Mouse (Mus musculus) urinary bladder, adult 2 months (tissue): ENCODE data around the gene Trpt1. TPM values are rescaled to one million over a fixed set of nuclear protein-coding genes. Genes with fewer than 3 reads are reported as not detected.
A peak's percentile ranks its signal among the peaks of the same experiment; 100 is the strongest.

Experiments
- DNase-seq: peaks from one replicate; pipeline ENCODE4 v3.0.0; 2022; ENCODE audit warnings: low spot score
- polyA plus RNA-seq: library from polyadenylated mRNA; depleted of rRNA; stranded (reverse); fragments of >200 nt; gene quantifications from 2 replicates; pipeline ENCODE4 v1.2.3, GENCODE M21; 2012

The Trpt1 gene
- polyA plus RNA-seq, 1 experiment = 28.4 TPM

DNA sequence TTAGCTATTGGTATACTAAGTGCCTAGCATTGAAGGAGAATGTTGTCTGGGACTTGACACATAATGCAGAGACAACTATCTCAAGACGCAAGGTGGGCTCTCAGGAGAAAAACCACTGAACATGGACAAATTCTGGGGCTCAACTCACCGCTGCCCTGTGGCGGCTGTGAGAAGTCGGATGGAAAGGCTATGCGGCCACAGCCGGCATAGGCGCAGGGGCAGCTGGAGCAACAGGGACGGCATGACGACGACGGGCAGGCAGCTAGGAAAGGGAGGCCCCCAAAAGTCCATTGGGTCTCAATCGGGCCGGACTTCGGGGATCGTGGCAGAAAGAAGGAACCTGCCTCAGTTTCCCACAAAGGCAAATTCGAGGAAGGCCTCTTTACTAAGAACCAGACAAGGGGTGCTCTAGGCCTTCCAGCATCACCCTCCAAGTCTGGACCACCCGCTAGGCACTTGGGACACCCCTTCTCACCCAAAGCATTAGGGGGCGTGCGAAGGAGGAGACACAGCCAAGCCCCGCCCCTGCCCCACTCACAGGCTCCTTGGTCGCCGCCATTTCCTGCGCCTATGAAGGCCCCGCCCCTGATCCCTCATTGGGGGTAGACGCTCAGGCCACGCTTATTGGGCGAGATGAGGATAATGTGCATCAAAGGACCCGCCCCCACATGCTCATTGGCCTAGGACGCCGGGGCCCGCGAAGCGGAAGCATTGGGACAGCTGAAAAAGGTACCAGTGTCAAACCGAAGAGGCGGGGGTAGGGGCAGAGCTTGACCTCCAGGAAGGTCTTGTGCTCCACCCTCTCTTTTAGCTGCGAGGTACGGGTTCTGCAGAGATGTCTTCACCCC lies 3.7 kb upstream of the Trpt1 start, which contains the start of gene Dnajc4:
TSS of gene Dnajc4 (minus strand) at position 562 of the 848 bp plus-strand sequence.
- DNase-seq = peak; percentile 80

DNA sequence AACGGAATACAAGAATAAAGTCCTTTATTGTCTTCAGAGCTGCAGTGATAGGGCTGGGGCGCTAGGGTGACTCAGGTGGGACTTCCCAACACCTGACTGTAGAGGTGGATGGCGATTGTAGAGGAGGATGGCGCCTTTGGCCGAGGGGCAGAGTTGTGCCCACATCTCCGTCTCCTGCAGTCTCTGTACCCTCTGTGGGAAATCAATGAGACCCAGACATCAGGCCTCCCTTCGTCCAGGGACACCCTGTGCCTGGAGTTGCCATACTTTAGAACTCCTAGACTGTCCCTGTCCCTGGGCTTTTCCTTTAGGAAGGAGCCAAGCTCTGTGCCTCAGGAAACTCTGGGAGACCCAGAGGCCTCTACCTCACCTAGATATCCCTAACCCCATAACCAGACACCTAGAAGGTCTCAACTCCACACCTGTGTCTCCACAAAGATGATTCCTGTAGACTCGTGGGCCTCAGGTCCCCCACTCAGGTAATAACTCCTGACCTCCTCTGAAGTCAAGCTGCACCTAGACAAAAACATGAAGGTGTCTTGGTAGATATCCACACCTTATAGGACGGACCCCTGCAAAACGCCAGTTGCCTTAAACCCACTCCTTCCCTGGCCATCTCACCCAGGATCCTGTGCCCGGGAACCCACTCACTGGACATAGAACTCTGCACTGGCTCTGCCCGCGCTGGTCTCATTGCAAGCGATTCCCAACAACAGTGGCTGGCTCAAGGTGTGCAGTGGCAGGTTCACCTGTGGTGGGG lies 2.7 kb upstream of the Trpt1 start:
- no peak for DNase-seq

DNA sequence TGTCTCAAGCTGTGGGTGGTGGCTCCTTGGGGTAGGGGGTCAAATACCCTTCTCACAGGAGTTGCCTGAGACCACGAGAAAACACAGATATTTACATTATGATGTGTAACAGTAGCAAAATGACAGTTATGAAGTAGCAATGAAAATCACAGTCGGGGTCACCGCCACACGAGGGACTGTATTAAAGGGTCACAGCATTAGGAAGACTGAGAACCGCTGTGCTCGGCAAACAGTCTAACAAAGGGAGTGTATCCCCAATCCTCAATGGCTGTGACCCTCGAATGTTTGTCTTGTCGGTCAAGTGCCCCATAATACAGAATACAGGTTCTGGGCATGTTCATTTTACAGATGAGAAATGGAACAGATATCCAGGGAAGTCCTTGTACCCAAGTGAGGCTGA lies 1.9 kb upstream of the Trpt1 start:
- DNase-seq = no peak

- no peak for DNase-seq
These were observed 1.4 kb upstream of the Trpt1 start for GRCm38 (mm10) chr19:6994489-6994888.

DNA sequence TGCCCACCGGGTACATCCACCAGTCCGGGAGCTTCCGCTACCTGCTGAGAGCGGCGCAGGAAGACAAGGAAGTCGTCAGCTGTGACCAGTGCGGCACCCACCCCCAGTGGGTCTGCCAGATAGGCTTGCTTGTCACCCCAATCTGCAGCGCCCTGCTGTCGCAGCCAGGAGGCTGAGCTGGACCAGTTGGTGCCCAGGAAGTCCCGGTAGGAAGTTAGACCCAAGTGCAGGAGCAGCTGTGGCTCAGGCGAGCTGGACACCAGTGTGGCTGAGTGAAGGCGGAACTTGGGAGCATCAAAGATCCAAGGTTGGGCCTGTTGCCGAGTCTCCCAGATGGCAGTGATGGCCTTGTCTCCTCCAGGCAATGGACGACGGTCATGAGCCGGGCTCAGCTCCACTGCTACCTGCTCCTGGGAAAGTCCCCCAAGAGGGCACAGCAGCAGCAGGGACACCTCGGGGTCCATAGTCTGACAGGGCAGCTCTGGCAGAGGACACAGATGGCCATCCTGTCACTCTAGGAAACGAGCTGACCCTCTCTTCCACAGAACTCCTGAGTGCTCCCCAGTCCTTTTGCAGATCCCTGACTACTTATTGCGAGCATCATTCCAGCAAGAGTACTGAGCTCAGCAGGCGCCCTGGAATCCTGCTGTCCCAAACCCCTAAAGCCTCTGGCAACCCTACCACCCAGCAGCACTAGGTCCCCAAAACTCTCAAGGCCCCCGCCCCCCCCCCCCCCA lies 508 bp upstream of the Trpt1 start:
- no peak for DNase-seq

- no peak for DNase-seq
These were observed 1.9 kb downstream of the Trpt1 start for GRCm38 (mm10) chr19:6997721-6998290.

- DNase-seq = no peak
These were observed 3.6 kb downstream of the Trpt1 start for GRCm38 (mm10) chr19:6999360-7000063.

- no peak for DNase-seq
These were observed 11.1 kb downstream of the Trpt1 start for GRCm38 (mm10) chr19:7006892-7007593.

- no peak for DNase-seq
These were observed 16.5 kb downstream of the Trpt1 start for GRCm38 (mm10) chr19:7012426-7012825.

- no peak for DNase-seq
These were observed 18.1 kb downstream of the Trpt1 start for GRCm38 (mm10) chr19:7013984-7014383.

DNA sequence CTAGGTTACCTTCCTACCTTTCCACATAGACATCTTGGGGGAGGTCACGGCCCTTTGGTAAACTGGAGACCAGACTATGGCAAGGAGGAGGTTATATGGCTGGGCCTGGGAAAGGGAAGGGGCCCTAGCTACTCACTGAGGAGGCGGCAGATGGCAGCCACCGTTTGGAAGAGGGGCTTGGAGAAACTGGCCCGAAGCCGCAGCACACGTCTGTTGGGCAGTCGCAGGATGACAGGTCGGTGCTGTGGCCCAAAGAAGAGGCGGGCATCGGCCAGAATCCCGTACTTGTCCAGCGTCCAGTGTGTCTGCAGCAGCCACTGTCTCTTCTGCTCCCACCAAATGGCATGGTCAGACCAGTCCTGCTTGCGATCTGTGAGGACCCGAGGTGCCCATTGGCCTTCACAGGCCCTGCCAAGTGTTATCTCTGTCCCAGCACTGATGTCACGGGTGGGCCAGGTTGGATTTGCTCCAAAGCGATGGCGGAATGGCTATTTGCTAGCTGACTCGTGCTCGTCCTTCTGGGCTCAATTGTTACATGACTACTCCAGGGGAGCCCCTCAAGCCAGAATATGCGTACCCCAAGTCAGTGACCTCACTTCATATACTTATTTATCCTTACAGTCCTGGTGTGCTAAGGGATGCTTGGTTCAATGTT lies 18.7 kb downstream of the Trpt1 start:
- no peak for DNase-seq

DNA sequence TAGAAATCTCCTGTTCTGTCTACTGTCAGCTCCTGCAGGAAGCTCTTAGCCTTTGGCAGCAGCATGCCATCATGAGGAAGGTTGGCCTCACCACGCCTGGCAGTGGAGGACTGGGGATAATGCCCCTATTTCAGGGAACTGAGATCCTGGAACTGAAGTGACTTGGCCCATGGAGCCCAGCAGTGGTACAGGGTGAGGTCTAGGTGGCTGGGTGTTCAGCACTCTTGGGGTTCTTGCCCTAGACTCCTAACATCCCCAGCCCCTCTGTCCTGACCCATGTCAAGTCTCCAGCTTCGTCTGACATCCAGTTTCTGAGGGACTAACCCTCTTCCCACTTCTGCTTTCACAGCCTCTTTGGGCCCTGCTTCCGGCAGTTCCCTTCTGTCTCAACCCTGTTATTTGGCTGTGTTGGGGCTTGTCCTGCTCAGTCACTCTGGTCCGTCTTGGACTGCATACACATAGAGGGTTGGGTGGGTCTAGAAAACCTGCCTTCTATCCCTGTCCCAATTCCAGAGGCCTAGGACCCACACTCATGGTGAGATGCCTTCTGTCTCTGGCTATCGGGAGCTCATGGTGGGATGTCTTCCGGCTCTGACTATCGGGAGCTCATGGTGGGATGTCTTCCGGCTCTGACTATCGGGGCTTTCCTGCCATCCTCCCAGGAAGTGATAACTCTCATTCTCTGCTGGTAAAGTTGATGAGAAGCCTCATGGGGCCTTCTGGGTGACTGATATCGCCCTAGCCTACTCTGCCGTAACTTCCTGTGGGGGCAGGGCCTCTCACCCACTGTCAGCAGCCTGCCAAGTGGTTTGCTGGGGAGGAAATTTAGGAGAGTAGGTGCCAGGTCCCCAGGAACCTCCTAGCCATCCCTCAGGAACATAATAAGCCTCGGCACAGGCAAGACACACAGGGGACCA lies 21.9 kb downstream of the Trpt1 start:
- no peak for DNase-seq

- no peak for DNase-seq
These were observed 22.6 kb downstream of the Trpt1 start for GRCm38 (mm10) chr19:7018546-7018945.

DNA sequence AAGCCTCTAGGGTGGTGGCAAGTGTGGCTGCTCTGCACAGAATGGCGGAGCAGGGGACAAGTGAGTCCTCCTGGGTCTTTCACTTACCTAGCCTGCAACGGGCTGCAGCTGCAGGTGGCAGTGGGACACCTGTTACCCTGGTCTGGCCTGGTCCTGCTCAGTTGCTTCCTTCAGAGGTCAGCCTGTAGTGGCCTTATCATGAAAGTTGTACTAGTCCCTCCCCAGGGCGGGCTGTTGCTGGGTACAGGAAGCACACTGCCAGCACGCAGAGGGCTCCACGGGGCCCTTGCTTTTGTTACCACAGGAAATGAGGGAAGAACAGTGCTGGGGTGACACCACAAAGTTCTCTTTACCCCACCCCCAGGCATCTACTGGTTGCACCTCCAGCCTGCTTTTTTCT lies 23.3 kb downstream of the Trpt1 start, which contains the start of gene Fermt3:
TSS of gene Fermt3 (minus strand) at position 279 of the 400 bp plus-strand sequence.
- DNase-seq = no peak

- no peak for DNase-seq
These were observed 24.3 kb downstream of the Trpt1 start for GRCm38 (mm10) chr19:7020224-7020641.

DNA sequence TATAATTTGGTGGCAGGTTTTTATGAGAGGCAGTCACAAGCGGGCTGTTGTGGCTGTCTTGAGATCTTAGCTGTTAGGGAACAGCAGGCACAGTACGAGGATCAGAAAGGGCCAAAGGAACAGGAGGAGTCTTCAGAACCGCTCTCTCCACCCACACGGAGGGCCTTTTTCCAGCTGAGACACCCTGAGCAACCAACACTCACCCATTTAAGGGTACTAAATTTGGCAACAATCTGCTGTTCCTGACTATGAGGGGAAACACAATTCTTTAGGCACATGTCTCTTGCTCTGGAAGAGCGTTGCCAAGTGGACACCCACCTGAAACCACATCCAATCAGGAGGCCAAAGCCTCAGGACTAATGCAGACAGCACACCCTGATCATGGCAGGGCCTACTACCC lies 33.6 kb downstream of the Trpt1 start:
- DNase-seq = no peak

GRCm38 (mm10) chr19:7034006-7034405 lies 38.1 kb downstream of the Trpt1 start:
- no peak for DNase-seq

- DNase-seq = no peak
These were observed 43.3 kb downstream of the Trpt1 start for GRCm38 (mm10) chr19:7039088-7039720.
